Mouse (Mus musculus) small intestine, adult 2 months (tissue): ENCODE results near the gene 7420426K07Rik.

ENCODE experiments used
- CTCF ChIP-seq: fragments of 200-500 bp; IDR thresholded peaks from 2 replicates; pipeline ENCODE4 v1.5.1; 2012; ENCODE audit warnings: low read depth, mild to moderate bottlenecking, control low read depth, inconsistent platforms, low read length, moderate library complexity, mixed read lengths; ENCODE audit not compliant: insufficient replicate concordance, insufficient read length; ENCODE audit errors: extremely low read depth
- POLR2A ChIP-seq: fragments of 200-500 bp; IDR thresholded peaks from 2 replicates; pipeline ENCODE4 v1.6.1; 2012; ENCODE audit warnings: low read depth, mild to moderate bottlenecking, control low read depth, inconsistent platforms, low read length, moderate library complexity

DNA sequence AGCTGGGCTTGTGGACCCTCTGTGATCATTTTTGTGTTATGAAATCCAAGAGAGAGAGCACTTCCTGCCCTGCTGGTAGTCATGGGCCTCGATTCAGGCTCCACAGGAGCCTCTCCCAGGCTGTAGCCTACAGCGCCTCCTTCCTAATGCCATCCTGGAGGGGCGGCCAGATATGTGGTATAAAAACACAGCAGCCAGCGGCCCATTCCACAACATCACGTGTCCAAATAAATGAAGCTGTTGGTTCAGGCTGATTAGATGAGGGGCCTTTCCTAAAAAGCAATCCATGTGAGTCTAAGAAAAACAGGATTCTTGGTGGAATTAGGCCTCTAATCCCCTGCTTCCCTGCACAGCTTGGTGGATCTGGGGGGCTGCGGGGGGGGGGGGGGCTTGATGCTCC lies 30.0 kb downstream of the 7420426K07Rik start:
- TF ChIP-seq CTCF (no peak), POLR2A (no peak)
